Comparison of ENCODE assay signal across 35 mouse cellular contexts in genomic region chr16:52027326-52027725, GRCm38 (mm10).
"Had no signal": no experiment of that assay in that cellular context is flagged by ENCODE, and none has a peak within 500 bp of the region (broad histone marks: within the 10 kb centered on the region; RNA-seq: fewer than 3 reads in every experiment).

No protein-coding gene starts in this region.

- ATAC-seq: hindbrain, embryonic 16.5 days; hindbrain, postnatal 0 days; inflammation-experienced regulatory T-cells, adult 6 months; intestine, embryonic 15.5 days; intestine, embryonic 16.5 days; intestine, postnatal 0 days had no signal

- H3K4me3 ChIP-seq: heart, embryonic 10.5 days; heart, embryonic 12.5 days; heart, embryonic 13.5 days; heart, embryonic 15.5 days; hindbrain, embryonic 10.5 days; hindbrain, embryonic 12.5 days; hindbrain, embryonic 13.5 days; hindbrain, embryonic 15.5 days; intestine, embryonic 15.5 days; kidney, embryonic 15.5 days; layer of hippocampus, adult 2 months had no signal

- H3K27ac ChIP-seq: heart, embryonic 10.5 days; heart, embryonic 13.5 days; heart, embryonic 15.5 days; hindbrain, embryonic 10.5 days; hindbrain, embryonic 12.5 days; hindbrain, embryonic 13.5 days; hindbrain, embryonic 14.5 days; hindbrain, embryonic 15.5 days; hindbrain, postnatal 0 days; intestine, embryonic 15.5 days; kidney, embryonic 15.5 days; kidney, postnatal 0 days; layer of hippocampus, adult 2 months had no signal

- H3K4me1 ChIP-seq: heart, embryonic 10.5 days; intestine, embryonic 15.5 days had no signal

- H3K9me3 ChIP-seq: heart, embryonic 10.5 days; heart, embryonic 12.5 days; heart, embryonic 13.5 days; heart, embryonic 15.5 days; hindbrain, embryonic 10.5 days; hindbrain, embryonic 12.5 days; hindbrain, embryonic 13.5 days; hindbrain, embryonic 15.5 days; intestine, embryonic 15.5 days; kidney, embryonic 15.5 days had no signal

- H3K27me3 ChIP-seq: heart, embryonic 12.5 days; heart, embryonic 13.5 days; heart, embryonic 15.5 days; hindbrain, embryonic 12.5 days; hindbrain, embryonic 13.5 days; hindbrain, embryonic 15.5 days; intestine, embryonic 15.5 days; kidney, embryonic 15.5 days had no signal

- H3K4me2 ChIP-seq: heart, embryonic 11.5 days; heart, embryonic 12.5 days; heart, embryonic 13.5 days; heart, embryonic 15.5 days; hindbrain, embryonic 12.5 days; hindbrain, embryonic 13.5 days; hindbrain, embryonic 14.5 days; hindbrain, embryonic 15.5 days; intestine, embryonic 15.5 days; kidney, embryonic 15.5 days had no signal

- DNase-seq: heart, postnatal 10 days; heart, postnatal 14 days; heart, postnatal 36 days; heart, postnatal 4 days; kidney, adult 11 months; kidney, adult 18-20 months; kidney, adult 2 months; kidney, adult 8-10 months; kidney, adult 9 months; kidney, postnatal 10 days; kidney, postnatal 14 days; kidney, postnatal 25 days; kidney, postnatal 36 days; kidney, postnatal 4 days; layer of hippocampus, adult 9-11 months; layer of hippocampus, postnatal 36 days had no signal

- H3K36me3 ChIP-seq: heart, embryonic 10.5 days; heart, embryonic 12.5 days; heart, embryonic 13.5 days; heart, embryonic 15.5 days; hindbrain, embryonic 10.5 days; hindbrain, embryonic 12.5 days; hindbrain, embryonic 13.5 days; hindbrain, embryonic 15.5 days; intestine, embryonic 15.5 days; kidney, embryonic 15.5 days had no signal

- H3K9ac ChIP-seq: heart, embryonic 12.5 days; heart, embryonic 13.5 days; heart, embryonic 15.5 days; hindbrain, embryonic 12.5 days; hindbrain, embryonic 13.5 days; hindbrain, embryonic 14.5 days; hindbrain, embryonic 15.5 days; intestine, embryonic 15.5 days; kidney, embryonic 15.5 days had no signal
